Mouse (Mus musculus) ovary, postnatal 36 days (tissue): Measurements from ENCODE around the gene Cd59b.
A peak's percentile ranks its signal among the peaks of the same experiment; 100 is the strongest.

ENCODE experiments used
- DNase-seq: peaks from one replicate; pipeline ENCODE4 v3.0.0; 2022; ENCODE audit warnings: low spot score, mixed read lengths

Gene Cd59b

GRCm38 (mm10) chr2:104119097-104119496 is 49.4 kb downstream of the Cd59b start:
- no peak for DNase-seq

- no peak for DNase-seq
Observed at GRCm38 (mm10) chr2:104120312-104120711, 50.7 kb downstream of the Cd59b start.

- DNase-seq: no peak
Observed at GRCm38 (mm10) chr2:104121681-104122504, 52.2 kb downstream of the Cd59b start.

DNA sequence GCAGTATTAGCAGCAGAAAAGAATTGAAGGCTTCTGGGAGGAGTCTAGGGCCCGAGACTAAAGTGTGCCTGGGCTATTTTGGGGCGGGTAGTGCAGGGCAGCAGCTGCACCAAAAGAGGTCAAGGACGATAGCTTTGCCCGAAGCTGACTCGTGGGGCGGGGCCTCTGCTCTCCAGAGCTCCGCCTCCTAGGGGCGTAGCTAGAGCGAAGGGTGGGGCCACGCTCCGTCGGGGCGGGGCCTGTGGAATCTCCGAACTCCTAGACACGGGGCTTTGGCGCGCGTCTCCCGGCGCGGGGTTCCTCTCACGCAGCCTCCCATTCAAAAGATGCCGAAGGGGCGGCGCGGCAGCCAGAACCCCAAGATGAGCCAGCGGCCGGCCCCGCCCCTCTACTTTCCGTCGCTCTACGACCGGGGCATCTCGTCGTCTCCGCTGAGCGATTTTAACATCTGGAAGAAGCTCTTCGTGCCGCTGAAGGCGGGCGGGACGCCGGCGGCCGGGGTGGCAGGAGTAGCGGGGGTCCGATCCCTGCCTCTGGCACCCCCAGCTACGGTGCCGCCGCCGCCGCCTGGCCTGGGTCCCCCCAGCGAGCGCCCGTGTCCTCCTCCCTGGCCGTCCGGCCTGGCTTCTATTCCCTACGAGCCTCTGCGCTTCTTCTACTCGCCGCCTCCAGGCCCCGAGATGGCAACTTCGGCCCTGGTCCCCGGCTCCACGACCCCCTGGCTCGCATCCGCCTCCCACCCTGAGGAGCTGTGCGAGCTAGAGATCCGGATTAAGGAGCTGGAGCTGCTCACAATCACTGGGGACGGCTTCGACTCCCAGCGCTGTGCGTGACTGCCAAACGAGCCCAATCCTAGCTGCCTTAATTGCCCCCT is 53.1 kb downstream of the Cd59b start, which contains the start of gene A930018P22Rik:
TSS of gene A930018P22Rik (plus strand) at position 265 of the 874 bp plus-strand sequence.
- DNase-seq: peak; percentile 93

- DNase-seq: no peak
Observed at GRCm38 (mm10) chr2:104123540-104123939, 53.9 kb downstream of the Cd59b start.

DNA sequence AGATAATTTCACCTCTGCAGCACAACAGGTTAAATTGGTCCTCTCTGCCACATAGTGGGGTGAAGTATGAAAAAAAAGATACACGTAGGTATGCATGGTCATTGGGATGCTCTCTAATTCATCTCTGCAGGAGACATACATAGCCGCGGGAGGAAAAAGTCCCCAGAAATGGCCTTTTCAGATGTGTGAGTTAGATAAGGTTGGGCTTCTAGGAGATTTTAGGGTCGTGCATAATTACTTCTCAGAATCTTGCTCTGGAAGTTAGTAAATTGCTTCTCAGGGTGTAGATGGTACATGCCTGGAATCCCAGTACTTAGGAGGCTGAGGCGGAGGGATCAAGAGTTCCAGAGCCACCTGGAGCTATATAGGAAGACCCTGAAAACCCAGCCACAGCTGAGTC is 54.4 kb downstream of the Cd59b start:
- no peak for DNase-seq

DNA sequence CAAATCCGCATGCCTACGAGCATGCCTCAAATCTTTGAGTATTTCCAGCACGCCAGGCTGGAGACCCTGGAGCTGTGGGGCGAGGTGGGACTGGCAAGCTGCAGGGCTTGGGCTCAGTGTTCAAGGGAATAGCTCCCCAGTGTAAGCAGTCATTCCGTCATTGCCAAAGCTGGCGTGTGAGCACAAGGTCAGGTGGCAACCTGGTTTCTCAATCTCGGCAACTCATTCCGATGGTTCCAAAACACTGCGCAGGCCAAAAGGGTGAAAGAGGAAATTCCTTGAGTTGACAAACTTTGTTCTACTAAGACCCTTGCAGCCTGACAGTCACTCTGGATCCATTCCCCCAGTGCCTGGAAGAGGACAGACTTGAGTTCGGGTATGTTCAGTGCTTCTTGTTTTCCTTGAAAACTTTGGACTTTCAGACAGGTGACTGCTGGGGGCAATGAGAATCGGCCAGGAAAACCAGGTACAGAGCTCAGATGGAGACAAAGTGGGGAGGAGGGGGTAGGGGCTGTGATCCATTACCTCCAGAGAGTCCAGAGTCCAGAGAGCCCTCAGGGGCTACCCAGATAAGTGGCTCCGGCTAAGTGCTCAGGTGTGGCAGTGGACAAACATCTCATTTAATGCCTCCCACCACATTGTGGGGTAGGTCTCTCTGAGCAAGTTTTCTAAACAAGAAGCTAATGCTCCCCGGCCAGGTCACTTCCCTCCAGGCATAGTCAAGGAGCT is 59.3 kb downstream of the Cd59b start:
- DNase-seq: no peak

- DNase-seq: no peak
Observed at GRCm38 (mm10) chr2:104130165-104130564, 60.5 kb downstream of the Cd59b start.

DNA sequence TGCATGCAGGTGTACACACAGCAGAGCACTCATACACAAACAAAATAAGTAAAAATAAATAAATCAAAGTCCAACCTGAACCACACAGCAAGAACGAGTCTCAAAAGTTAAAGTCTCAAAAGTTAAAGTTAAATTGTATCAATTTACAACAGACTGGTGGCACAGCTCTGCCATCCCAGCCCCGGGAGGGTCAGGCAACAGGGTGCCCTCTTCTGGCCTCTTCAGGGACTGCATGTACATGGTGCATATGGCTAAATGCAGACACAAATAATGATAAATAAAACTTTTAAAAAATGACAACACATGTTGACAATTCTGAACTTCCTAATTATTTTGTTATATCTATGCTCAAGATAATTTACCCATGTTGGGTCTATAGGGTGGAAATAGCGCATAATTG is 61.3 kb downstream of the Cd59b start:
- DNase-seq: no peak

GRCm38 (mm10) chr2:104132266-104132859 is 62.7 kb downstream of the Cd59b start:
- DNase-seq: no peak

- no peak for DNase-seq
Observed at GRCm38 (mm10) chr2:104133042-104133810, 63.6 kb downstream of the Cd59b start.

GRCm38 (mm10) chr2:104134150-104135056 is 64.8 kb downstream of the Cd59b start:
- peak; percentile 28 for DNase-seq

DNA sequence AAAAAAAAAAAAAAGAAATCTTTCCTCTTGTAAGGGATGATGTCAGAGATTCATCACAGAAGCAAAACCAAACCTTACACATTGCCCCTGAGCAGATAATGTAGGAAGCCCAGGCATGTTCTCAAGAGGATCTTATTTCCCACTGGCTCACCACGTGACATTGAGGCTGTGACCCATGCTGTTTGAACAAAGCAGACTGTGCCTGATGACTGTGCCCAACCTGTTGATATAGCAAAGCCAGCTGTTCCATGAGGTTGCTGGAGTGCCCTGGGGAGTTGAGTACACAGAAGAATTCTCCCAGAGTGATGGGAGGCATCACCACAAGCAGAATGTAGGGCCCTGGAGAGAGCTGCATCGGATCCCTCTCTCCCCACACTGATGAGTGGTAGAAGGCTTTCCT is 66.3 kb downstream of the Cd59b start:
- no peak for DNase-seq
